Mouse (Mus musculus): ENCODE measurements around the gene Stmn3.

The Stmn3 gene

GRCm38 (mm10) chr2:181286629-181287337 is 27.5 kb downstream of the Stmn3 start:
- peak in 1 of 2 experiments; percentile 6 for DNase-seq

GRCm38 (mm10) chr2:181279968-181280367 is 34.3 kb downstream of the Stmn3 start:
- no peak for DNase-seq

GRCm38 (mm10) chr2:181277866-181278265 is 36.4 kb downstream of the Stmn3 start:
- no peak for DNase-seq

- no peak for DNase-seq
These were observed 37.5 kb downstream of the Stmn3 start for GRCm38 (mm10) chr2:181276766-181277165.

GRCm38 (mm10) chr2:181274639-181275038 is 39.7 kb downstream of the Stmn3 start:
- no peak for DNase-seq

- no peak for DNase-seq
These were observed 40.5 kb downstream of the Stmn3 start for GRCm38 (mm10) chr2:181273829-181274228.

GRCm38 (mm10) chr2:181272092-181272491 is 42.2 kb downstream of the Stmn3 start:
- no peak for DNase-seq

GRCm38 (mm10) chr2:181266839-181267238 is 47.5 kb downstream of the Stmn3 start:
- DNase-seq, result no peak
